Mouse (Mus musculus) heart, adult 11 months (tissue): ENCODE data around the gene Rrp7a.

Source experiments
- DNase-seq: peaks from one replicate; pipeline ENCODE4 v3.0.0; 2022

Rrp7a gene

DNA sequence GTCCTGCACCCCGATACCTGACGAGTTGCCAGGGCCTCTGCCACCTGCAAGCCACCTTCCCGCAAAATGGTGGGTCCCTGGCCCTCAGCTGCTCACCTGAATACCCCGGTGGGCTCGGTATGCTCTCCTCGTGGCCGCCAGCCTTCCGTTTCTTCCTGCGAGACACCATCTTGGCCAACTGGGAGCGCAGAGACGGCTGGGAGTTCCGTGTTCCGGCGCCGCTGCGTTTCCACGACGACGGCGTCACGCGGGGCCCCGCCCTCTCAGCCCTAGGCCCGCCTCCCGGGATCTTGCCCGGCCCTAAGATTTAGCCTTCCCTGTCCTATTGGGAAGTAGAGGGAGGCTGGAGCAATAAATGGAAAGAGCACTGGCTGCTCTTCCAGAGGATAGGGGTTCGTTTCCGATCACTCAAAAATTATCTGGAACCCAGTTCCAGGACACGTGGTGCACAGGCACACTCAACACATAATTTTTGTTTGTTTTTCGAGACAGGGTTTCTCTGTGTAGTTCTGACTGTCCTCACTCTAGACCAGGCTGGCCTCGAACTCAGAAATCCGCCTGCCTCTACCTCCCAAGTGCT is at the start of gene Rrp7a:
Rrp7a (minus strand) TSS at position 236 of the 580 bp plus-strand sequence.
- DNase-seq = peak; percentile 99

DNA sequence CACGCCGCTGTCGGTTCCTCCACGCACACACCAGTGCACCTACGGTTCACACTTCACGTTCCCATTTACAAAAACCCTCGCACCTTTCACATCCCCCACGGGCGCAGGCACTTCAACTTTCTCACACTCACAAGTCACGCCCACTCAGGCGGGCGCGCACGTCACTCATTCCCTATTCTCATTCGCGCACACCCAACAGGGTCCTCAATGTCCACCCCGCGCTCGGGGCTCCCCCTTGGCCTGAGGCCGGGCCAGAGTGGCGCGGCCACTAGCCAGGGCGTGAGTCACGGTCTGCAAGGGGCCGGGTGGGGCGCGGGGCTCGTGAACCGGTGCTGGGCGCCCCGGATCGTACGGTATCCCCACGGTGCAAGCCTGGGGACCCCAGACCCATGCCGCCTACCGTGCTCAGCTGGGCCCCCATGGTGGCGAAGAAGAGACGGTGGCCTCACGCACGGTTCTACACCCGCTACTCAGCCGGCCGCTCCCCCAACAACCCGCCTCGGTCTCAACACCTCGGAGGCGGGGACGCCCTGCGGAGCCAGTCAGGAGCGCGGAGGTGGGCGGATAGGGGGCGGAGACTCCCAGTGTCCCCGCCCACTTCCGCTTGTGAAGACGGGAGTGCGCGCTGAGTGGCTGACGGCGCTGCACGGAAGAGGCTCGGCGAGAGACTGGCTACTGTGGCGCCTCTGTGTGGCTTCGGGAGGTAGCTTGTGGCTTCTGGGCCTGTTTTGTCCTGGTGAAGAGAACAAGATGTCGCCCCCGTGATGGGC is 49.3 kb upstream of the Rrp7a start:
- peak; percentile 100 for DNase-seq

DNA sequence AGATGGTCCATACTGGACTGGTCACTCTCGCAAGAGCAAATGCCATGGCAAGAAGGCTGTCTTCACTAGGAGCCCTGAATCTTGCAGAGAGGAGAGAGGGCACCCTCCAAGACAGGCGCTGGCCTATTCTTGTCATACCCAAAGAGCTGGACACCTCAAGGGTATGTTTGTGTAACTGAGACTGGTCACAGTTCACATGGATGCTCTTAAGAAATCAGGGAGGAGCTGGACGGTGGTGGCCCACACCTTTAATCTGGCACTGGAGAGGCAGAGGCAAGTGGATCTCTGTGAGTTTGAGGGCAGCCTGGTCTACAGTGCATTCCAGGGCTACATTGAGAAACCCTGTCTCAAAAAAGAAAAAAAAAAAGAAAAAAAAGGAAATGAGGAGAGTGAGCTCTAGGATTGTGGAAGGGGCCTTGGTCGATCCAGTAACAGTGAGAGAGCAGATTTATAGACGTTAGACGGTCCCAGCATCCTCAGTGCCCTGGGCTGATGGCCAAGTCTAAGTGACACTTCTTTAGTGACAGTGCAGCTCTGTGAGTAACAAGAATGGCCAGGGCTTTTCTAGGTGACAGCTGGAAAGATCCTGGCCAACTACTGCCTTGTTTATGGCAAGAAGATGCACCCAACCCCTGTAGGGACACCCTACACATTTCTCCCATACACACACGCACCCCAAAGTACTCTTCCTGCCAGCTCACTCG is 48.5 kb upstream of the Rrp7a start:
- DNase-seq = no peak

DNA sequence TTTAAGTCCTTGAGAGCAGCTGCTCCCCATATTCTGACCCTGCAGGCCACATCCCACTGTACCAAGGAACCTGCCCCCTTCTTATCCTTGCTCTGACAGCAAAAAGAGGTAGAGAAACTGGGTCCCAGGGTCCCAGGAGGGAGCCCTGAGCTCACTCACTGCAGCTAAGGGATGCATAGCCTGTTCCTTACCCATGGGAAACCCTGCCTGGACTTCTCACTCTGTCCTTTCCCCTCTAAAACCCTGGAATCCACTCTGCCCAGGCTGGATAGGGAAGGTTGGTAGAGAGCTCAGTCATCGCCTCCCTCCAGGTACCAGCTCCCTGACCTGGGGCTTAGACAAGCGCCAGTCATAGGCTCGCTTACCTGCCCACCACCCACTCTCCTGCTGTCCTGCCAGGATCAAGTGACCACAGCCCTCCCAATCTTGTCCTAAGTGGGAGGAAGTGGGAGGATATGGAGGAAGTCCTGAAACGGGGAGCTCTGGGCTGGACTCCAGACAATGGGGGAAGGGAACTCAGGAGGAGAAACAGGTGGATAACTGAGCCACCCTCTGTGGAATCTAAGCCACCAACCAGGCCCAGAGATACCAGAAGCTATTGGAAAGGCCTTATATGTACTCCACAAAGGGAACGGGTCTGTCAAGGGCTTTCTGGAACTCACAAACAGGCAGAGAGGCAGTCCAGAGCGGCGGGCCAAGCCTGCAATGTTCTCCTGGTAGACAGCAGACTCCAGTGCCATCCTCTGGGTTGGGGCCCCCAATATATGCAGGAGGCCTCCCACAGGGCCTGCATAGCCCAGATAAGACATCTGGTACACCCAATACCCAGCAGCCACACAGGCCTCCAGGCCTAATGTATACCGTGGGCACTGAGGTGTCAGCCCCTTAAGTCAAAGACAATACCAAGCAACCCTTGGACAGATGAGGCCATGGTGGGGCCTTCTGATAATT is 47.4 kb upstream of the Rrp7a start:
- DNase-seq = peak; percentile 98

DNA sequence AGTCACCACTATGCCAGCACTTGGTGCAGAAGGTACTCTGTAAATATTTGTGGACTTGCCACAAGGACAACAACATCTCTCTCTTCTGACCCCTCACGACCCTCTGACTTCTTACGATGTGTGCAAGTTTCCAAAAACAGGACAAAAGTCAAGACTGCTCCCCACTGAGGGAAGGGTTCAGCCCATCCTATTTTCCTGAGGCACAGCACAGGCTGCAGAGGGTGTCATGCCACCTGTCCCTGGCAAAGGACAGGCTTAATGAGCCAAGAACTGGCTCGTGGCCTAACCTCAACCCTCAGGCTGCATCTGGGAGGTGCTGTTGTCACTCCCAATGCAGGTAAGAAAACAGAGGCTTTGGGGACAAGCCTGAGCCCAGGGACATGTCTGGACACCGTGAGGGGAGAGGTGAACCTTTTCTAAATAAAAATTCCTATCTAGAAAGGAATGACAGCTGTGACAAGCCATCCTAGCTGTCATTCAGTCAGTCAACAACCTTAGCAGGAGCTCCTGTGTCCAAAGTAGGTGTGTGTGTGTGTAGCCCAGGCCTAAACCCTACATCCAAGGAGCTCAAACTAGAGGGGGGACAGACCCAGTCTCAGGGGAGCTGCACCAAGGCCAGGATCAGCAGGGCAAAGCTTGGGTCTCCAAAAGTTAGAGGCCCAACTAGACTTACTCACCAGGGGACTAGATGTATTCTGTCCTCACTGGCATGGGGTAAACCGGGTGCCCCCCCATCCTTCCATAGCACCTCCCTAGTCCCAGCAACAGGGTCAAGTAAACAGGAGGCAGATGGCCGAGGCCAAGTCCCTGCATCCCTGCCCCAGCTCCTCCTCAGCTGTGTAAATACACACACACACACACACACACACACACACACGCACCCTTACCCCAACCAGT is 46.5 kb upstream of the Rrp7a start:
- DNase-seq = peak; percentile 96

DNA sequence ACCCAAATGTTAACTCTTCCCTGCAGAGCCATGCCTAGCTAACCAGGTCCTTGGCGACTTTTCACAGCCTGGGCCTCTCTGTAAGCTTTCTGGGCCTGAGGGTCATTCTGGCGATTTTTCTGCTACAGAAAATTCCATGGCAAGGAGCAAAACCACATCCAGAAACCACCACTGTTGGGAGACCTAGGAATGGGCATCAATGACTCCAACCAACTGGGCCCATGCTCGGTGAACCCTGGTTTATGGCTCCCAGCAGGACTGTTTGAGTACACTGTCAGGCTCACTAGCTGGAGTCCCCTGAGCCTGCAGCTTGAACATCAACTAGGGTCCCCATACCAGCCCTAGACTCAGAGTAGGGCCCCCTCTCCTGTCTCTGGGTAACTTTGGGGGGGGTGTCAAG is 45.7 kb upstream of the Rrp7a start:
- DNase-seq = no peak

DNA sequence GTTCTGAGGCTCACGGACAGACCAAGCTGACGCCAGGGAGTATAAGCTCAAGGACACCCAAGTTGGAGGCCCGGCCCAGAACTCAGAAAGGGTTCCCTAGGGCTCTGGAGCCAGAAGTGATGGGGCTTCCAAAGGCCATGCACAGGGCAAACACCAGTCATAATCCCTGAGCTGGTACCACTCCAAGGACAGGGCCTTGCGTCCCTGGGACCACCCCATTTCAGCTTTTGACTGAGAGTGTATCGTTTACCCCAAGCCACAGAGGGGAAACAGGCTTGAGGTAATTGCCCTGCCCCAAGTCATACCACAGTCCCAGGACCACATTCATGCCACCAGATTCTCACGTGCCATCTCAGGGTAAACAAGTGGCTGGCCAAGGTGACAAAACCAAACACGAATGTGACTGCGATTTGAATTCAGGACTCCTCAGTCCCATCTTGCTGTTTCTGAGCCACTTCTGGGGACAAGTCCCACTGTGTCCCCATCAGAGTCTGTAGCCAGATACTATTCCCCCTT is 45.0 kb upstream of the Rrp7a start:
- peak; percentile 92 for DNase-seq

DNA sequence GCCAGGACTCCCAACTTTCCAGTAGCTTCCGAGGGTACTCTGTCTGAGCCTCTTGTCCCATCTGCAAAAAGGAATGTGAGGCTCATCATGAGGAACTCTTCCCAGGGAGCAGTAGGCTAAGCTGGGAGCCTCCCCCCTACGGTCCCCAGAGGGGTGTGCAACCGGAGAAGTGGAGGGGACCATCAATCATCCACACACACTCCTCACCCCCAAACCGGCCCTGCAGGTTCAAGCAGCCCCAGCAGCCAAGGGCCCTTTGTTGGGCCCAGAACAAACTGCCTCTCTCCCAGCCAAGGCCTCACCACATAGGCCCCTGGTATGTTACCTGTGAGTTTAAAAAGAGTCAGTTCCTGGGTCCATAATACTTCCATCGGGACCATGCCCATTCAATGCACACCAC is 44.5 kb upstream of the Rrp7a start:
- DNase-seq = peak; percentile 87

DNA sequence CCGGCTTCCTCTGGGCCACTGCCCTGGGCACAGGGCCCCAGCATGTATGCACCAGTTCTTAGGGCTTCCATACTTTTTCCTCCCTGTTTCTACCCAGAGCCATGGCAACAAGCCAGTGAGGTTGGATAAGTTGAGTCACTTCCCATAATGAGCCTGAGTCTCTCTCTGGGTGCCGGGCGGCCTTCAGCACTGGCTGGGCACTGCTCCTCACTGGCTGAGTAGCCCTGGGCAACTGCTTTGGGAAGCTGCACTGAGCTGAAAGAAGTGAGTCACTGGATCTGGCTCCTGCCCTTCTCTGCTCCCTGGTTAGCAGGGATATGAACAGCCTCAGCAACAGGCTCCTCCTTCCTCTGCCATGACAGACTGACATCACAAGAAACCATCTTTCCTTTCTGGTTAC is 44.0 kb upstream of the Rrp7a start:
- DNase-seq = peak; percentile 96

DNA sequence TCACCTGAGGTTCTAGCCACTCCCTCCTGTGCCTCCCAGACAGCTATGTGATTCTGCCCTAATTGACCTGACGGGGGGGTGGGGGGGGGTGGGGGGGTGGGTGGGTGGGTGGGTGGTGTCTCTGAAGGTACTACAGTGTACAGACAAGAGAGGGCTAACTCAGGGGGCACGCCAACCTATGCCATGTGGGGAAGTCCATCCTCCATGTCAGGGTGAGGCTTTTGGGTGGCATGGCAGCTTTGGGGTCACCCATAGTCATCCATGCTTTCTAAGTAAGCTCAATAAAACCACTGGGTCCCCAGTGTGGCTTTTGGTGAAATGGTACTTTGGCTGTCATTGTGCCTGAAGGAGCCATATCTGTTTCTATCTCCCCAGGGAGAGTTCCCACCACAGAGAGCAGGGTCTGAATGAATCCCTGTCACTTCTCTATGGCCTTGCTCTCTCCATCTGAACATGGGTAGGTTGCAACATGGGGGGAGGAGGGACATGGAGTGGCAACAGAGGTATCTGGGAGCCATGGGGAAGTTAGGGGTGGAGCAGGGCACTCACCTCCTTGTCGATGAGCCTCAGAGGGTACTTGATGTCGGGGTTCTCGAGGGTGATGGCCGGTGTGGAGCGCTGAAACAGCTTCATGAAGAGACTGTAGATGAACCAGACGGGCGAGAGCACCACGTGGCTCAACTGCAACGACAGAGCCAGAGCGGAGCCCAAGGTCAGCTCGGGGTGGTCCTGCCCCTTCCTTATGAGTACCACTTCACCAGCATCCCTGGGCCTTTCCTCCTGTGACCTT is 43.1 kb upstream of the Rrp7a start:
- peak; percentile 89 for DNase-seq

DNA sequence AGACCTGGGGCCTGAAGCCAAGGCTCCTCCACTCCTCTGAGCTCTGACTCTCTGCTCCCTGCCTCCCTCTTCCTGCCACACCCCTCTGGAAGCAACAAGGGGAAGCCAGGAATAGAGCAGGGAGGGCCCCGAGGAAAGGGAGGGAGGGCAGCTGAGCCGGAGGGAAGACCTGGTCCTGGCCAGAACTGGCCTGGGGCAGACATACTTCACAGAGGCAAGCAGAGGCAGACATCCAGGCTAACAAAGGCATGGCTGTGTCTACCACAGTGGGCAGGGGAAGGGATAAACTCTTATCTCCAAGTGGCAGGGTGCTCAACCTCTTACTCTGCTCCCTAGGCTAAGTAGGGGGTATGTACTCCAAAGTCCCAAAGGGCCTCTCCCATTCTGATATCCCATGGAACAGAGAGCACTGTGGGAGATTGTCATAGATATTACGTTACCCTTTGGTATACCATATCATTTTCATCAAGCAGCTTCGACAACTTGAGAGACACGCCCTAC is 42.4 kb upstream of the Rrp7a start:
- peak; percentile 99 for DNase-seq

DNA sequence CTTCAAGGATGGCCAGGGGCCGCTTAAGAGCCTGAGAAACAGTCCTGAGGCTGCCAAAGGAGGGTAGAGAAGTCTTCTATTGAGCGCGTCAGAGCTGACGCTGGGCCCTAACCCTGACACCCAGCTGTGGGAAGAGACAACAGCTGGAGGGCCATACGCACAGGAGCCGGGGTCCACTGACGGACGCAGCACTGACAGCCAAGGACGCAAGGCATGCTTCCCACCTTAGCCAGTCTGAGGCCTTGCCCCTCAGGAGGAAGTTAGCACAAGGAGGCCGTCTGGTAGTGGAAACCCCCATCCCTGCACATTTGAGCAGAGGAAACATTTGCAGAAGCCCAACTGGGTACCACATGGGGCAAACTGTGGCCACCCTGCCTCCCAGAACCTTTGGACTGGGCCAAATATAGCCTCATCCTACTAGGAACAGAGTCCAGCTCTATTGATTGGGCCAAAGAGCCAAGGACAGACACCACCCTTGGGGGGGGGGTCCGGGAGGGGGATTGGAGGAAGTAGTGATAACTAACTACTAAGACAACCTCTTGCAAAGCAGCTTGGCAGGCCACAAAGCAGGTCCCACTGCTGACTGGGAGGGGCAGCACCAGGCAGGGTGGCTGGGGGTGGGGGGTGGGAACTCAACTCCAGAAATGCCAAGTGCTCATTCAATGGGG is 40.4 kb upstream of the Rrp7a start:
- DNase-seq = peak; percentile 89

DNA sequence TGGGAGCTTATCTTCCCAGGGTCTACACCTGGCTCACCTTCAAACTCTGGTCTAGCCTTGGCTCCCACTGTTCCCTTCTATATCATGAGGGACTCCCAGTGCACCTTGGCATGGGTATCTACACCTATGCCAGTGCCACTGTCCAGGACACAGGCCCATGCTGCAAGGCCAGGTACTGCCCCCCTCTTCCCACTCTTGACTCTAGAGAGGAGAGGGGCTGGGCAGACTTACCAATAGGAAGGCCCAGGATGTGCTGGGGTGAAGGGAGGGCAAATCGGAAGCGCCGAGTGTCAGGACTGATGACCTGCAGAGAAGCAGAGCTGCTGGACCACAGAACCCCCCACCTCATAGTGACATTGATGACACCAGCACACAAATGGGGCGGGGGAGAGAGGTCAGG is 39.4 kb upstream of the Rrp7a start:
- DNase-seq = peak; percentile 92

DNA sequence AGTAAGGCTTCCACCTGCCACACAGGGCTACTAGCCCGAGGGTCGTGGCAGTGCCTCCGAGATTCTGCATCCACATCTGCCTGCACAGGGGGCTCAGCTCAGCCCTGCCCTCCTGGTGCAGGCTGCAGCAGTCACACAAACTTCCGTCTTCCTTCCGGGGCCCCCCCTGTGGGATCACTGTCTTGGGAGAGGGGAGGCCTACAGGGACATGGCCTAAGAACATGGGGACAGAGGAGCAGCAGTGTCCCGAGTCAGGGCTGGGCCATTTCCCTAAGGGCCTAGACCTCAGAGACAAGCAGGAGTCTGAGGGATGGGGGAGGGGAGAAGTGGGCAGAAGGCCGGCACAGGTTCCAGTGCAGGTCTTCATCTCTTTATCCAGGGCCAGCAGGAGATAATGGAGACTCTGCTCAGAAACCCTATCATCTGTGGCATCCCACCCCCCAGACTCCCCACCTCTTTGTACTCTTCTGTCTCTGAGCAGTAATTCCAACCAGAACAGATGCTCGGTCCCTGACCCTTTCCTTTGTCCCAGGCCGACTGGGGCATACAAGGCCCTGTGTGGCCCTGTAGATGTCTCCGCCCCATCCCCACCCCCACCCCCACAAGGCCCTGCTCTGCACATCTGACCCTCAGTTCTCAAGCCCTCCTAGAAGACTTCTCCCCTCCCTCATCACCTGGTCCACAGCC is 38.6 kb upstream of the Rrp7a start:
- DNase-seq = peak; percentile 96

DNA sequence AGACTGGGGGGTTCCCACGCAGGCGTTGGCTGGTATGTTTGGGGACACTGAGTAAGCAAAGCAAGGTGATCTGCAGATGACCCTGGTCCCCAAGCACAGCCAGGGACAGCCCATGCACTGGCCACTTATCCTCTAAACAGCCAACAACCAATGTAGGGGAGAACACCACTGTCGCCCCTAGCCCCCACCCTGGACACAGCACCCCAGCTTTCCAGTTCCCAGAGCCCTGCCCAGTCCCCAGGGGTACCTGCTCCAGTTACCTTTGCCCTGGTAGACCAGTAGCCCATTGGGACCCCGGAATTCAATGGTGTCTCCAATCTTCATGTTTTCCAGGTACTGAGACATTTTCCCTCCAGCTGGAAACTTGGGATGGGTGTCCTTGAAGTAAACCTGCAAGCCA is 38.0 kb upstream of the Rrp7a start:
- DNase-seq = peak; percentile 92

DNA sequence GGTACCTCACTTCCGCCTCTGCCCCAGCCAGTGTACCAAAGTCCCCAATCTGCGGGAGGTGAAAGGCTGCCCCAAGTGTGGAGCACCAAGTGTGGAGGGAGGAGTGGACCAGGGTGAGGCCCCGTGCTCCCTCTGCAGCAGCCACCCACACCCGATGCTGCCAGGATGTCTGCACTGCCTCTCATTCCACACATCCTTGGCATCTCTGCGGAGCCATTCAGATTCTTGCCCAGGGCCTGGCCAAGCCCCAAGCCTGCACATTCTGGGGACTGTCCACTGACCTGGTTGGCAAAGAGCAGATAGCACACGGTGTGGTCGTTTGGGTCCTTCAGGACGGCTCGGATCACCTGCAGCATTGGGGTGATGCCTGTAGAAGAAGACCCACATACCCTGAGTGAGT is 37.2 kb upstream of the Rrp7a start:
- DNase-seq = peak; percentile 96

DNA sequence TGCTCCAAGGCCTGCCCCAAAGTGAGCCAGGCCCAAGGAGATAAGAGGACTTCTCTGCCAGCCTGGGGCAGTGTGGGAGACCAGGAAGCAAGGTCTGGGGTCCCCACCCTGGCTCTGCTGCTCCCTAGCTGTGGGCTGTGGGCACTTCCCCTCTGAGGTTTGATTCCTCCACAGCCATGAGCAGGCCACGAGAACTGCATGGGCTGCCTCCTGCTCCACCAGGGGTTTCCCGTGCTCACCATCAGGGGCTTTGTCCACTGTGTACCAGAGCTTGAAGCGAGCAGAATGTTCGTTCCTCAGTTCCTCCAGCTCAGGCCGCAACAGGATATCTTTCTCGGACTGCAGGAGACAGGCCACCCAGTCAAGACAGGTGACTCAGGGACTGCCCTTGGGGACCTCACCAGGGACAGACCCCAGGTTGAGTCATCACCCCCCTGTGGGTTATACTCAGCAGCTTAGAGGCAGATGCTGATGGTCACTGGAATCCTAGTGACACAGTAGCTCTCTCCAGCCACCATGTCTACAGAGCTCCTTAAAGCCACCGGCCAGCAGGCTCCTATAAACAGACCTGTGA is 36.1 kb upstream of the Rrp7a start:
- DNase-seq = no peak

DNA sequence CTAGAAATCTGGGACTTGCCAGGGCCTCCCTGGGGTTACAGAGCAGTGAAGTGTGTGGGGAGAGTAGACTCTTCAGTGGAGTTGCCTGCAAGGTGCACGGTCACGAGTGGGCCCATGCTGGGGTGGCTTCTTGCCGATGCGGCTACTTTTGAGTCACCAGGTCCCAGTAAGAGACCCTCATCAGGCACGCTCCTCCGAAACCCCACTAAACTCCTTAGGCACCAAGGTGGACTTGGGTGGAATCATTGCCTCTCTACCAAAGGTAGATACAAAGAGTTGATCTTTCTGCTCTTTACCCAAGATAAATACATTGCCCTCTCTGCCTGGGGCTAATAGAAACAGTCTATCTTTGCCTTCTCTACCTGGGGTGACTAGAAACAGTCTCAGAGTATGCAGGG is 35.1 kb upstream of the Rrp7a start:
- peak; percentile 93 for DNase-seq
